Mouse (Mus musculus): Measurements from ENCODE around the gene Dchs2. TPM values are rescaled to one million over a fixed set of nuclear protein-coding genes. Genes with fewer than 3 reads are reported as not detected.

Dchs2 gene
- total RNA-seq, 1 experiment = 0.22 TPM

- Histone ChIP-seq H3K9ac (ENCODE audit: insufficient read depth, low read depth, low read length, poor library complexity, severe bottlenecking) (no peak overlapping the region), H3K4me3 (ENCODE audit: insufficient read depth in 1 of 2, low read depth in 1 of 2, low read length in 2 of 2, poor library complexity in 1 of 2, severe bottlenecking in 1 of 2) (peak overlapping the region in 1 of 2 experiments; percentile 7; a peak in 1 of 4 replicates), H3K9me3 (ENCODE audit: control insufficient read depth, insufficient read depth, low read depth, low read length) (no peaks in the 10 kb centered on the region), H3K27ac (ENCODE audit: insufficient read depth, low read depth, low read length, poor library complexity, severe bottlenecking) (no peak overlapping the region), H3K4me1 (ENCODE audit: control insufficient read depth in 2 of 2, insufficient read depth in 2 of 2, low read length in 2 of 2, poor library complexity in 1 of 2) (no peaks in the 10 kb centered on the region), H3K36me3 (ENCODE audit: control insufficient read depth, insufficient read depth, low read length, poor library complexity, severe bottlenecking) (no peaks in the 10 kb centered on the region)
- TF ChIP-seq HCFC1 (IDR thresholded peaks at IDR 0.05; ENCODE audit: borderline replicate concordance, insufficient read depth, low read length) (no peak), ZC3H11A (IDR thresholded peaks at IDR 0.05; ENCODE audit: borderline replicate concordance, low read depth, low read length) (no peak), ZNF384 (IDR thresholded peaks at IDR 0.05; ENCODE audit: low read depth, low read length) (no peak), CHD2 (IDR thresholded peaks at IDR 0.05; ENCODE audit: low read depth, low read length) (no peak), MAFK (IDR thresholded peaks at IDR 0.05; ENCODE audit: insufficient read depth, low read depth, low read length) (no peak)
- DNase-seq (ENCODE audit: low read depth, low spot score) = no peak
- in situ Hi-C loops (cut with MboI; ENCODE audit: low sequenced_read_pairs in 2 of 2, unreplicated experiment in 2 of 2) = no loop called here
Observed at GRCm38 (mm10) chr3:83270228-83270627, 142.5 kb downstream of the Dchs2 start.

GRCm38 (mm10) chr3:83270982-83271381 lies 143.2 kb downstream of the Dchs2 start:
- DNase-seq (ENCODE audit: low read depth, low spot score) = no peak
- in situ Hi-C loops (cut with MboI; ENCODE audit: low sequenced_read_pairs in 2 of 2, unreplicated experiment in 2 of 2) = no loop called here
- TF ChIP-seq MAFK (IDR thresholded peaks at IDR 0.05; ENCODE audit: insufficient read depth, low read depth, low read length) (no peak), HCFC1 (IDR thresholded peaks at IDR 0.05; ENCODE audit: borderline replicate concordance, insufficient read depth, low read length) (no peak), CHD2 (IDR thresholded peaks at IDR 0.05; ENCODE audit: low read depth, low read length) (no peak), ZNF384 (IDR thresholded peaks at IDR 0.05; ENCODE audit: low read depth, low read length) (no peak), ZC3H11A (IDR thresholded peaks at IDR 0.05; ENCODE audit: borderline replicate concordance, low read depth, low read length) (no peak; the same call in 1 of the 2 replicates)
- H3K9ac ChIP-seq (ENCODE audit: insufficient read depth, low read depth, low read length, poor library complexity, severe bottlenecking) = no peak overlapping the region
- H3K27ac ChIP-seq (ENCODE audit: insufficient read depth, low read depth, low read length, poor library complexity, severe bottlenecking) = no peak overlapping the region
- peak overlapping the region in 1 of 2 experiments; percentile 7; a peak in 1 of 4 replicates for H3K4me3 ChIP-seq (ENCODE audit: insufficient read depth in 1 of 2, low read depth in 1 of 2, low read length in 2 of 2, poor library complexity in 1 of 2, severe bottlenecking in 1 of 2)
- H3K9me3 ChIP-seq (ENCODE audit: control insufficient read depth, insufficient read depth, low read depth, low read length) = no peaks in the 10 kb centered on the region
- no peaks in the 10 kb centered on the region for H3K36me3 ChIP-seq (ENCODE audit: control insufficient read depth, insufficient read depth, low read length, poor library complexity, severe bottlenecking)
- no peaks in the 10 kb centered on the region for H3K4me1 ChIP-seq (ENCODE audit: control insufficient read depth in 2 of 2, insufficient read depth in 2 of 2, low read length in 2 of 2, poor library complexity in 1 of 2)

- Histone ChIP-seq H3K4me1 (ENCODE audit: control insufficient read depth in 2 of 2, insufficient read depth in 2 of 2, low read length in 2 of 2, poor library complexity in 1 of 2) (no peaks in the 10 kb centered on the region), H3K4me3 (ENCODE audit: insufficient read depth in 1 of 2, low read depth in 1 of 2, low read length in 2 of 2, poor library complexity in 1 of 2, severe bottlenecking in 1 of 2) (no peak overlapping the region), H3K9ac (ENCODE audit: insufficient read depth, low read depth, low read length, poor library complexity, severe bottlenecking) (no peak overlapping the region), H3K9me3 (ENCODE audit: control insufficient read depth, insufficient read depth, low read depth, low read length) (no peaks in the 10 kb centered on the region), H3K27ac (ENCODE audit: insufficient read depth, low read depth, low read length, poor library complexity, severe bottlenecking) (no peak overlapping the region), H3K36me3 (ENCODE audit: control insufficient read depth, insufficient read depth, low read length, poor library complexity, severe bottlenecking) (no peaks in the 10 kb centered on the region)
- in situ Hi-C loops (cut with MboI; ENCODE audit: low sequenced_read_pairs in 2 of 2, unreplicated experiment in 2 of 2) = no loop called here
- peak; percentile 66 for TF ChIP-seq ZC3H11A (IDR thresholded peaks at IDR 0.05; ENCODE audit: borderline replicate concordance, low read depth, low read length)
- no peak for TF ChIP-seq ZNF384 (IDR thresholded peaks at IDR 0.05; ENCODE audit: low read depth, low read length)
- peak; percentile 51 for DNase-seq (ENCODE audit: low read depth, low spot score)
Observed at GRCm38 (mm10) chr3:83273555-83274244, 146.0 kb downstream of the Dchs2 start.

- H3K4me1 ChIP-seq (ENCODE audit: control insufficient read depth in 2 of 2, insufficient read depth in 2 of 2, low read length in 2 of 2, poor library complexity in 1 of 2) = no peaks in the 10 kb centered on the region
- in situ Hi-C loops (cut with MboI; ENCODE audit: low sequenced_read_pairs in 2 of 2, unreplicated experiment in 2 of 2) = loop anchor here in 1 of 2 experiments (25.0 kb wide), 1 partner anchor 487 kb away; the partner anchor contains the start of gene Sfrp2
- TF ChIP-seq HCFC1 (IDR thresholded peaks at IDR 0.05; ENCODE audit: borderline replicate concordance, insufficient read depth, low read length) (no peak), CHD2 (IDR thresholded peaks at IDR 0.05; ENCODE audit: low read depth, low read length) (no peak), ZNF384 (IDR thresholded peaks at IDR 0.05; ENCODE audit: low read depth, low read length) (no peak), ZC3H11A (IDR thresholded peaks at IDR 0.05; ENCODE audit: borderline replicate concordance, low read depth, low read length) (no peak), MAFK (IDR thresholded peaks at IDR 0.05; ENCODE audit: insufficient read depth, low read depth, low read length) (no peak)
- H3K4me3 ChIP-seq (ENCODE audit: insufficient read depth in 1 of 2, low read depth in 1 of 2, low read length in 2 of 2, poor library complexity in 1 of 2, severe bottlenecking in 1 of 2) = no peak overlapping the region
- H3K9ac ChIP-seq (ENCODE audit: insufficient read depth, low read depth, low read length, poor library complexity, severe bottlenecking) = no peak overlapping the region
- H3K27ac ChIP-seq (ENCODE audit: insufficient read depth, low read depth, low read length, poor library complexity, severe bottlenecking) = no peak overlapping the region
- H3K9me3 ChIP-seq (ENCODE audit: control insufficient read depth, insufficient read depth, low read depth, low read length) = no peaks in the 10 kb centered on the region
- H3K36me3 ChIP-seq (ENCODE audit: control insufficient read depth, insufficient read depth, low read length, poor library complexity, severe bottlenecking) = no peaks in the 10 kb centered on the region
- no peak for DNase-seq (ENCODE audit: low read depth, low spot score)
Observed at GRCm38 (mm10) chr3:83275703-83276102, 148.0 kb downstream of the Dchs2 start.

All from ES-E14 (cell line).